Mouse (Mus musculus) MEL (cell line): ENCODE measurements around the gene Cadps.

ENCODE experiments used
- CTCF ChIP-seq, 3 experiments: IDR thresholded peaks in 2 of 3; conservative IDR thresholded peaks in 1 of 3; 2 replicates each; pipeline ENCODE4 v1.5.1; 2011 to 2012; ENCODE audit warnings: low read length in 3 of 3, low read depth in 2 of 3, mild to moderate bottlenecking in 2 of 3, improper control_type of control experiment in 1 of 3, inconsistent platforms in 1 of 3, mixed read lengths in 1 of 3, moderate library complexity in 1 of 3; ENCODE audit not compliant: control insufficient read depth in 1 of 3, insufficient read depth in 1 of 3, poor library complexity in 1 of 3, severe bottlenecking in 1 of 3
- MAFK ChIP-seq: IDR thresholded peaks from 2 replicates; pipeline ENCODE4 v1.6.1; 2011; ENCODE audit warnings: low read depth, mild to moderate bottlenecking, low read length, improper control_type of control experiment, borderline replicate concordance
- NELFE ChIP-seq: IDR thresholded peaks from 2 replicates; pipeline ENCODE4 v1.6.1; 2011; ENCODE audit warnings: low read depth, low read length, improper control_type of control experiment
- NRF1 ChIP-seq: IDR thresholded peaks from 2 replicates; pipeline ENCODE4 v1.6.1; 2014; ENCODE audit warnings: low read depth, mild to moderate bottlenecking, inconsistent platforms, low read length, improper control_type of control experiment, moderate library complexity; ENCODE audit not compliant: poor library complexity, insufficient read depth, severe bottlenecking
- POLR2A ChIP-seq, 2 experiments: IDR thresholded peaks; 2 replicates each; pipeline ENCODE4 v1.6.1; 2011 to 2012; ENCODE audit warnings: low read length in 2 of 2, mild to moderate bottlenecking in 2 of 2, control low read depth in 1 of 2, improper control_type of control experiment in 1 of 2, low read depth in 1 of 2, moderate library complexity in 1 of 2; ENCODE audit not compliant: control insufficient read depth in 1 of 2, insufficient read depth in 1 of 2, poor library complexity in 1 of 2
- POLR2AphosphoS2 ChIP-seq: IDR thresholded peaks from 2 replicates; pipeline ENCODE4 v1.6.1; 2011; ENCODE audit warnings: low read length, improper control_type of control experiment
- TCF12 ChIP-seq: IDR thresholded peaks from 2 replicates; pipeline ENCODE4 v1.6.1; 2014; ENCODE audit warnings: low read depth, mild to moderate bottlenecking, inconsistent platforms, low read length, improper control_type of control experiment, moderate library complexity
- USF1 ChIP-seq: IDR thresholded peaks from 2 replicates; pipeline ENCODE4 v1.6.1; 2014; ENCODE audit warnings: low read depth, mild to moderate bottlenecking, inconsistent platforms, low read length, improper control_type of control experiment, moderate library complexity
- USF2 ChIP-seq, 2 experiments: IDR thresholded peaks; 2 replicates each; pipeline ENCODE4 v1.6.1; 2011 to 2012; ENCODE audit warnings: improper control_type of control experiment in 2 of 2, low read length in 2 of 2, borderline replicate concordance in 1 of 2, inconsistent platforms in 1 of 2, low read depth in 1 of 2, mild to moderate bottlenecking in 1 of 2; ENCODE audit not compliant: insufficient read depth in 1 of 2
- ZC3H11A ChIP-seq: IDR thresholded peaks from 2 replicates; pipeline ENCODE4 v1.6.1; 2012; ENCODE audit warnings: low read depth, mild to moderate bottlenecking, inconsistent platforms, low read length, improper control_type of control experiment

DNA sequence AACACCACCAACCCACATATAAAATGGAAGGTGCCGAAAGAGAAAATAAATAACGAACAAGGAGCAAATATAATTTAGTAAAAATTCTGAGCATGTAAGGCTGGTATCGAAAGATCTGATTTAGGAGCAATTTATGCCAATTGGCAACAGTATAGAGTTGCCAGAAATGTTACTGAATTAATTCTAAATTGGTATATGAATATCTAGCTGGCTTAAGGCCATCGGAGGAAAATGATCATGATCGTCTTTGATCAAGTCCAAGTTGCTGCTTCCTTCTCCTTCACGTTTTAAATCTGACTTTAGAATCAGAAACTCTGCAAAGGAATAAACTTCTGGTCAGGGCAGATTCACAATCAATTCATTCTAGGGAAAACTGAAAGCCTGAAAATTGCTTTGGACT, 374.0 kb downstream of the Cadps start:
- TF ChIP-seq ZC3H11A, result no peak
- no peak for TF ChIP-seq USF1
- TF ChIP-seq USF2 (IDR thresholded peaks at IDR 0.05; ENCODE audit: borderline replicate concordance in 1 of 2, insufficient read depth in 1 of 2, low read depth in 1 of 2, low read length in 2 of 2), result no peak
- TF ChIP-seq TCF12, result no peak
- TF ChIP-seq POLR2A (IDR thresholded peaks at IDR 0.05; ENCODE audit: control insufficient read depth in 1 of 2, insufficient read depth in 1 of 2, low read depth in 1 of 2, low read length in 2 of 2, poor library complexity in 1 of 2), result no peak
- TF ChIP-seq NRF1, result no peak
- no peak for TF ChIP-seq POLR2AphosphoS2
- TF ChIP-seq NELFE, result no peak
- TF ChIP-seq MAFK, result no peak
- no peak for TF ChIP-seq CTCF (IDR thresholded peaks at IDR 0.05 in 2 of 3, conservative IDR thresholded peaks at IDR 0.05 in 1 of 3; ENCODE audit: control insufficient read depth in 1 of 3, insufficient read depth in 1 of 3, low read depth in 2 of 3, low read length in 3 of 3, poor library complexity in 1 of 3, severe bottlenecking in 1 of 3)
